Mouse (Mus musculus) kidney, adult 9 months (tissue): ENCODE results near the gene Ddx54.

Experiments
- DNase-seq: peaks from one replicate; pipeline ENCODE4 v3.0.0; 2022

Ddx54 gene

DNA sequence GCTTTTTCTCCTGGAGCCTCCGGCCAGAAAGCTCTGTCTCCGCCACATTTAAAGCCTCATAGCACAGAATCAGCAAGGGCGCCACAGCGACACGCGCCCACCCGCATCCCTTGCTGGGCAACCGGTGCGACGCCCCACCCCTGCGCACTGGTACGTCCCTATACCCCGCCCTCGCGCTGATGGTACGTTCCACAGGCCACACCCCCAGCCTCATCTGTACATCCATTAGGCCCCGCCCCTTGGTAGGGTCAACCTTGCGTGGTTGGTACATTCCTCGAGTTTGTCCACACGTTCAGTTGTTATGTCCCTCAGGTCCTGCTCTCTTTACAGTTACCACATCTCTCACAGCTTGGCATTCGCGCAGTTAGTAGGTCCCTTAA, at the start of gene Ddx54, which contains the start of gene Rita1:
Gene Ddx54 (plus strand): TSS at position 298 of the 380 bp plus-strand sequence.
Gene Rita1 (minus strand): TSS at position 148 of the 380 bp plus-strand sequence.
- DNase-seq: peak; percentile 99

DNA sequence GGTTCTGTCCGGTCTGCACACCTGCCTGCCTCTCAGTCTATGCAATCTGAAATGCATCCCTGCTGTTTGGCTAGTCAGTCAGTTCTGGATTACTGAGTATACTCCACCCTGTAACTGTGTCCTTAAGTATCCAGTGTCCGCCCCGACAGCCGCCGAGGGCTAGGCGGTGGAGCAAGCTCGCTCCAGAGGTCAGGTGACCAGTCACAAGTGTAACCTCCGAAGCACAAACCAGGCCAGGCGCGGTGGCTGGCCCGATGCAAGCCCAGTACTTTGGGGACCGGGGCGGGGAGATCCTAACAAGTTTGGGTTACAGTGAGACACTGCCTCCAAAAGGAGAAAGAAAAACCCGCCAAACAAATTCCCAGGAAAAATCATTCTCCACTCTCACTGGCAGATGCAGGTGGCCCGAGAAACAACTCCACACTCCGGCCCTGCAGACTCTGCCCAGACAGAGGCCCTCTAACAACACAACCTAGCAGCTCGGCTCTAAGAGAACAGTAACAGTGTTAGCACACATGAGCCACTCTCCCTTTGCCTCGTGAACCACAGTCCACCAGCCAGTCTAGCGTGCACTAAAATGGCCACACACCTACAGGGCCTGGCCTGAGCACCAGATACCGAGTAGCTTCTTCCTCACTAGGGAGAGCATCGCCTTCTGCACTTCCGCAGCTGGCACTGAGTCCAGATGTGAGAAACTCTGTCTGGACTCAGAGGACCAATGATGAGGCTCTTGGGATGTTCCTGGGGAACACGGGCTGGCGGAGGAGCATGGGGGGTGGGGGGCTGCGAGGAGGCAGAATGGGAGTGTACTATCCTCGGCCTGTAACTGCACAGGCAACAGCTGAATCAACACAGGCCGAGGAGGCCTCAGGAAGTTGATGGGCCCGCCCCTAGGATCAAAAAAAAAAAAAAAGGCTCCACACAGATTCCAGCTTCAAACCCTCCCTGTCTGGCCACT, 49.3 kb upstream of the Ddx54 start:
- DNase-seq: peak; percentile 90

DNA sequence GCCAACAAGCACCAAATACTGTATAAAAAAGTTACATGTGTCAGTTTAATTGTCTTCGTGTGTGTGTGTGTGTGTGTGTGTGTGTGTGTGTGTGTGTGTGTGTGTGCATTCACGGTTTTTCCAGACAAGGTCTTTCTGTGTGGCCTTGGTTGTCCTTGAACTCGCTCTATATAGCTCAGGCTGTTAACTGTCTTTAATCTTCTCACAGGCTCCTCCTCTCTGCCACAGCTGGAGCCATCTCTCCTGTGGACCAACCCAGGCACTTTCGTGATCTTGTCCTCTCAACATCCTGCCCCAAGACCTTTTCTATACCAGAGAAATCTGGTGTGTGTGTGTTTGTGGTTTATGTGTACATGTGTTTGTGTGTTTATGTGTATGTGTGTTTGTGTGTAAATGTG, 48.6 kb upstream of the Ddx54 start:
- DNase-seq: no peak

DNA sequence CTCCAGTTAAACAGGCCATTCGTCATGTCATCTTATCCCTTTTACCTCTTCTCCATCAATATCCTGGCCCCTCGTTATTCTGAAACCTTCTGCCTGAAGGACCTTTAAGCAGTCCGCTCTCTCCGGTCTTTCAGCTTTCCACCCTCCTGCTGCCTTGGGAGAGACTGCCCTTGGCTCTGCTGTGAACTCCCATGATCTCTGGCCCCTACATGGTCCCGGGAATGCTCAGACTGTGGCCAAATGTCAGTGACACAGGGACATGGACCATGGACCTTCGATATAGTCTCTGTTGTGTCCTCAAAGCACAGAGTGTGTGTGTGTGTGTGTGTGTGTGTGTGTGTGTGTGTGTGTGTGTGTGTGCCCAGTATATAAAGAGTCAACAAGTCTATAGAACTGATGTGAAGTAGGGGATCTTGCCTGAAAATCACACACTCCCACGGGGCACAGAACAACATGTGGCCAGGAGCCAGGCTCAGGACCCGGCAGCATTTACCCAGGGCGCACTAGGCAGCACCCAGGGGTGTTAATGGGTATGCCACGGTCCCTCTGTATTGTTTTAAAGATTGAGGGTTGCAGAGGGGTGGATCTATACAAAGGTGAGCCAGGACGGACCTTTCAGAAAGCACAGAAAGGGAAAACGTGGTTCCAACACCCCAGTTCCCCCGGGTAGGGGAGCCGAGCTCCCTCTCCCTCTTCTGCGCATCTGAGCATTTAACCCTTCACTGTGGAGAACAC, 47.2 kb upstream of the Ddx54 start:
- peak; percentile 58 for DNase-seq

DNA sequence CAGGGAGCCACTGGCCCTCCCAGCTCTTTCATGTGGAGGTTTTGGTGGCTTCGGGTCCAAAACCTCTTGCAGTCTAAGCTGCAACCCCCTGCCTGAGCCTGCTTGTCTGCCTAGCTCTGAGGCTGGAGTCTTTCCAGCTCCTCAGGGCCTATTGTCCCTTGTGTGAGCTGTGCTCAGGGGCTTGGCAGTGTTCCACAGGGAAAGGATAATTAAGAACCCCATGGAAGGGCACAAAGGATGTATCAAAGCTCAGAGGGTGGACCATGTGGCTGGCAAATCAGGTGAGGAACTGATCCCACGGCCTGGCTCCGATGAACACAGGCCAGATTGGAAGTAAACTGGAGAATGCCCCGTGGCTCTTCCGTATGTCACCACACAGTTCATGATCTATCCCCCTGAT, 46.4 kb upstream of the Ddx54 start:
- DNase-seq: peak; percentile 84

DNA sequence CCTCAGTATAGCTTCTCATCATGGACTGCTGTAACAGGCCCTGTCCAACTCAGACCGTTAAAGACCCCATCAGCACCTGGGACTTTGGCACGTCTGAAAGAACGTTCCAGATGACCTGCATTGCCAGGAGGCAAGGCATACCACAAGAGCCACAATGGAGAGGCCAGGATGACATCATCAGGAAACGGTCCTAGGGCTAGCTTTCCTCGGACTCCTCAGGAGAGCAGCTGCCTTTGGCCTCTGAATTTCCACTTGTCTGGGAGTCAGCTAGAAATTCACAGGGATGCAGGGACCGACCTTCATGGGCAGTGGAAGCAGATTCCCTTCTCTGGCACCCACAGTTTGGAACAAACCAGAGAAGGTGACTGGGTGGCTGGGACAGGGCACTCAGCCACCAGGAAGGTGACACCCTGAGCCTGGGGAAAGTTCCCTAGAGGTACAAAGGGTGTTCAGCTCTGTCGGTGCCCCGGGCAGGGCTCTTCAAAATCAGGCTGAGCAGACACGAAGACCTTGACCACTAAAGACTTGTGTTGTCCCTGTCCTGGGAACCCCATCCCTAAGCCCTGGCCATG, 45.8 kb upstream of the Ddx54 start:
- DNase-seq: peak; percentile 71

DNA sequence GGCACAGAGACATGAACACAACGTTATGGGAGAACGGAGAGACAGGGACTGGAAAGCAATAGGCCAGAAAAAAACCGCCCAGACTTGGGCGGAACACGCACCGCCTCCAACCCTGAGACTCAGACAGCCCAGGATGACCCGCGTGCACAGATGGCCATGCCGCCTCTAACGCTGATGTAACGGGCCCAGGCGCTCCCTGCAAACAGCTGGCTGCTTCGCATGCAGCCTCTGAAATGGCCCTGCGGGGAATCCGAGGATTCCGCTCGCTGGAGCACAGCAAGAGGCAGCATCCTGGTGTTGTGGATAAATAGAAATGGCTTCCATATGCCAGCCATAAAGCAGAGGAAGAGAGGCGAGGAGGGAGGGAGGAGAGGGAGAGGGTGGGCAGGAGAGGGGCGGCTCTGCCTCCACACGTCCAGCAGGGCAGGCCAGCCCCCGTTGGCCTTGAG, 45.3 kb upstream of the Ddx54 start:
- DNase-seq: peak; percentile 62

DNA sequence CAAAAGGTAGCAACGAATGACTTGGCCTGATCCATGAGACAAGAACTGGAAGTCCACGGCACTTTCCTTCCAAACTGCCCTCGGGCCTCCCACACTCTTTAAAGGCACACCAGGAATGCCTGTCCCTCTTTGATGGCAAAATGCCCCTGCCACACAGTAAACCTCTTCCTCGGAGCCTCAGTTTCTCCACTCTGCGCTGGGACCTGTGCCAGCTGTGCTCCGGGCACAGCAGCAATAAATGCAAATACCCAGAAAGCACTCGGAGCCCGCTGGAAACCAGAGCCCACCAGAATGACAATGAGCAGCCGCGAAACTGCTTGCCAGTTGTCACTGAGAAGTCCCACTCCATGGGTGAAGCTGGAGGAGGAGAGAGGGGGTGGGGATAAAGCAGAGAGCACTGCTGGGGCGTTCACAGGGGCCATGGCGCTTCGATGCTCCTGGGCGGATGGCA, 44.8 kb upstream of the Ddx54 start:
- DNase-seq: no peak

DNA sequence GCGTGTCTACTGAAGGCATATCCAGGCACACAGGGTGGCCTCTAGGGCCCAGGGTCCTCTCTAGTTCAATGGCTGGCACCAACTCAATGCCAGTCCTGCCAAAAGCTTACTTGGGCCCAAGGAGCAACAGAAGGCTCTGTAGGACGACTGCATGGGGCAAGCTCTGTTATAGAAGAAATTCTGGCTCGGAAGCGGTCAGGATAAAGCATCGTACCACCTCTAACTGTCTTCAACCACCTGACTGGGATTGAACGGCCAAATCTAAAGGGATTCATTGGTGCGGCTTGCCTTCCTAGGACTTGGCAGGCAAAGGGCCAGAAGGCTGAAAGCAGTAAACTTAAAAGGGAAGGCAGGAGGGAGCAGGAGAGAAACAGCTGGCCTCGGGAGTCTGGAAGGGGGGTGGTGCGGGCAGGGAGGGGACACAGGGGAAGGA, 44.2 kb upstream of the Ddx54 start:
- DNase-seq: peak; percentile 57

DNA sequence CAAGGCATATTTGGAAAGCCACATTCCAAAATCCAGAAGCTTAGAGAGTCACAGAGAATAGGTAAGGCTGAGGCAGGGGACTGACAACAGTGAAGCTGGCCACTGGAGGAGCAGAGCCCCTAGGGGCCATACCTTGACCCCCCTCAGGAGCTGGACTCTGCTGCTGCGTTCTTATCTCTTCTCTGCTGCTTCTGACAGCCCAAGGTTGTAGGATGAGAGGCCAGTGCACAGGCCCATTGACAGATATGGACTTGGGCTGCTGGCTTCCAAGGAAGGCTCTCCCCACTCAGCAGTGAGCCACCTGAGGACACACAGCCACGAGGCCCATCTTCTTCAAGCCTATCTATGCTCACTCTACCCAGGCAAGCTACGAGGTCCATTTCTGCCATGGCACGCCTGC, 43.6 kb upstream of the Ddx54 start:
- DNase-seq: no peak

DNA sequence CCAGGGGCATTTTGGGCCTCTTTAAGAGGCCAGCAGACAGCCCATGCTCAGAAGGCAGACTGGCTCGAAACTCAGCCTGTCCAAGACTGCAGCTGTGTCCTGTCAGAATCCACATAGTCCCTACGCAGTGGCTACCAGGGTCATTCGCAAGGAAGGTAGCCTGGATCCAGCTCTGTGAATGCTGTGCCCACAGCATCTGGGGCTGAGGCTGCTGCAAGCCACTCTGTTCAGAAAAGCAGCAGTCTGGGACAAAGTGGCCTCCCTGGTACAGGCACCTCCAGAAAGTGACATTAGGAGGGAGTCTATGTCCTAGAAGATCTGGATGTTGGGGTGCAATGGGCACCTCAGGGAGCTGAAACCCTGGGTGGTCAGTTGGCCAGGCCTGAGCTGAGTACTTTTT, 42.7 kb upstream of the Ddx54 start:
- DNase-seq: no peak

DNA sequence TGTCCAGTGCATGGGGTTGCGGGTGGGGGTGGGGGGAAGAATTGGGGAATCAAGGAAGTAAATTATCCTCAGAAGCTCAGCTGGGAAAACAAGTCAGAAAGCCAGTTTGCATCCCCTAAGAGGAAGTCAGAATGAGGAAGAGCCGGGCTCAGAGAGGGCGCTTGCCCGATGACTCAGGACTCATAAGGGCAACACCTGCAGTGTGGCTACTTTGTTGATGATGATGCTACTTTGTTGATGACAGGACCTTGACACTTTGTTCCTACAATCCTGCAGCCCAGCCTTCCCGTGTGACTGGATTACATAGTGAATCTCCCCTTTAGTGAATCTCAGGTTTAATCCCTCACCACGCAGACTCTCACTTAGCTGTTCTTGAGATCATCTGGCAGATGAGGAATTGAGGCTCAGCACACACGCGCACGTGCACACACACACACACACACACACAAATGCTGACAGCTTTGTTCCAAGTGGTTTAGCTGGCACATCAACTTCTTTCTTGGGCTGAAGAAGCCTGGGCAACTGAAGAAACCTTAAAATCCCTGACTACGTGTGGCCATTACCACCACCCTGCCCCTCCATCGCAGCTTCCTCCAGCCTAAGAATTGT, 42.1 kb upstream of the Ddx54 start:
- DNase-seq: peak; percentile 25

DNA sequence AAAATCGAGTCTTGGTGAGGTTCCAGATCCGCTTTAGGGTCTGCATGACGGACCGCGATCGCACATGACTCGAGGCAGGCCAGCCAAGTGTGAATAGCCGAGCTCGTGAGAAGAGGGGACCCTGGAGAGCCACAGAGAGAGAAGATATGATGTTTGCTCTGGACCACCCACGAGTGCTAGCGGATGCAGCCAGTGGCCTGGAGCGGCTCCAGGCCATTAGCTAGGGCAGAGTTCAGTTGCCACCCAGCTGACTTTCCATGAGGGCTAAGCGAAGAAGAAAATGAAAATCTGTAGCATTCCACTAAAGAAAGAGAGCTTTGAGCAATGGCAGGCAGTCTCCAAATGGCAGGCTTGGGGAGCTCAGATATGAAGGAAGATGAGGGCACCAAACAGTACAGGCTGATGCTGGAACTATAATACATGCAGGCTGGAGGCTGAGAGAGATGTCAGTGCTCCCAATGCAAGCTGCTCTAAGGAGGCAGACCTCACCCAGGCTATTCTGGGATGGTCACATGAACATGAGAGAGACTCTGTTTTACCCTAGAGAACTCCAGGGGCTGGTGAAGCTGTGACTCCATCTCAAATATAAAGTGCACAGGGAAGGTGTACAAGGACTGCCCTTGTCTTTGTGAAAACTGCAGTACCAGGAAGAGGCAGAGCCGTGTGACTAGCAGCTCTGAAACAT, 41.3 kb upstream of the Ddx54 start:
- DNase-seq: peak; percentile 71

DNA sequence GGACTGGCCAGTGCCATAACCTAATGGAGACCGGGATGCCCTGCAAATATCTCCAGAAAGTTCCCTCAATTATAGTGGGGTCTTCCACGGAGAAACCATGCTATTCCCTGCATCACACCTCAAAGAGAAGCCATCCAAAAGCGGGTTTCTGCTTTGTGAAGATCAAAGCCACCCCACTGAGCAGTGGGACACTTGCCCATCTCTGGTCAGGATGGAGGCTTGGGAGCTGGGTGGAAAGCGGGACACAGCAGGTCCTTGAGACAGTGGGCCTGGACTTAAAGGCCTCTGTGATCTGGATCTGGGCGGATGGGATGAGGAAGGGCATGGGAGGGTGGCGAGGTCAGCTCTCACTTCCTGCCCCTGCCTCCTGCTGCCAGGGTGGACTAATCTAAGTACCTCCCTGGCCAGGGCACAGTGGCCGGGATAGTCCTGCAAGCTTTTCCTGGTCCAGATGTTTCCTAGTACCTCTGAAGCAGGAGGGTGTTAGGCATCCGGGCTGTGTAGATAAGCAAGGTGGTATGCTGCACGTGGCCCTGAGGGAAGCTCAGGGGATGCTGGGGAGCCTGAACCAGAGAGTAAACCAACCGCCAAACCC, 38.0 kb upstream of the Ddx54 start:
- no peak for DNase-seq

DNA sequence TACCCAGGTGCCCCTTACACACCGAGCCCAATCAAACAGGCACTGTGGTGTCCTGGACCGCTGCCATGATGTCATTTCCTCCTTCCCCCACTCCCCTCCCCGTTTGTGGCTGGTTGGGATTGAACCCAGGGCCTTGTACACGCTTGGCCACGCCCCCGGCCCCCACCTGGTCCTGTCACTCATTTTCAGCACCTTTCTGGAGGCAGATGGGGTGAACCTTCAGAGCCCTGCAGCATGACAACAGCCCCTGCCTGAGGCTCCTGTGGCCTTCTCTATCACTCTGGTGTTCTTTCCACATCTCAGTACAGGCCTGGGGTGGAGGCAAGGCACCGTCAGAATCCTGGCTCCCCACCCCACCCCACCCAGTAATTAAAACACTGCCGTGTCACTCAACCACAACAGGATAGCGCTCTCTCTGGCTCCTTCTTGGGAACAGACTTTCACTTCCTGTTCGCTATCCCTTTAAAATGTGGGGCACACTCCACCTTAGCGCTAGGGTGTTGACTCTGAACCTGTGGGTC, 35.7 kb upstream of the Ddx54 start:
- DNase-seq: peak; percentile 24

DNA sequence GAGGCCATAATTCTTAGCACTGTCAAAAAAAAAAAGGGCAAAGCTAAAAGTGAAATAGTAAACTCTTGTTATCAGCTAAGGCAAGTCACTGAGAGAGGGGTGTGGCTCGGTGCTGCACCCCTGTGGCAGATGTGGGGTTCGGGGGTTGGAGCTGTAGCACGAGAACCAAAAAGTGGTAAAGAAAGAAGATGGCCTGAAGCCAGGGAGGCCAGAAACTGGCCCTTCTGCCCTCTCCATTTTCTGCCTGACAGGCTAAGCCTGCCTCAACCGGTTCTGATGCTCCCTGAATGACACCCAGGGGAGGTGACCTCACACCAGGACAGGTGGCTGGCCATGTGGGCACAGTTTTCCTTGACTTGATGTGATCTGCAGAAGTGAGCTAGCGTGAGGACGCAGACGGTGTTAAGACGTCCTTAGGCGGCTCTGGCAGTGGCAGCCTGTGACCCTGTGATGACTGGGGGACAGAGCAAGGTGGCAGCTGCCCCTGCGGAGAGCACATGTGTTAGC, 34.6 kb upstream of the Ddx54 start:
- peak; percentile 74 for DNase-seq

DNA sequence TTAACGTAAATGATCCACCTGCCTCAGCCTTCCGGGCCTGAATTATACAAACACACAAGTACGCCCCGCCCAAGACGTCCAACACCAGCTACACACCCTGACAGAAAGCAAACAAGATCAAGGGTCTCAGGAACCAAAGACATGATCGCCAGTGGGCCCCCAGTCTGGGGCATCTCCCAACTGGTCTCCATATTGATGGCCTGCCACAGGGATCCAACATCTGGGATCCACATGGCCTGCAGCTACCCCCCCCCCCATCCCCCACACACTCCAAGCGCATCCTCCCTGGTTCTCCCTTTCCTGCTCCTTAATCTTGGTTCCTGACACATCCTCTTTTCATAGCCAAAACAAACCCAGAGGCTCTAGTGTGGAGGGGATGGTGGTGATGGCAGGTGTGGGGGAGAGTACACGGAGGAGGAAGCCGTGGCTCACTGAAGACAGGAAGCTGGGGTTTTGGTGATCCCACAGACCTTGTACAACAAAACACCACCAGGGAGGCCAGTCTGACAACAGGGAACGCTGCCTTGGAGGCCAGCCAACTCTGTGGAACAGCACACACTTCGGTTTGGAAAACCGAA, 33.9 kb upstream of the Ddx54 start:
- DNase-seq: peak; percentile 71

DNA sequence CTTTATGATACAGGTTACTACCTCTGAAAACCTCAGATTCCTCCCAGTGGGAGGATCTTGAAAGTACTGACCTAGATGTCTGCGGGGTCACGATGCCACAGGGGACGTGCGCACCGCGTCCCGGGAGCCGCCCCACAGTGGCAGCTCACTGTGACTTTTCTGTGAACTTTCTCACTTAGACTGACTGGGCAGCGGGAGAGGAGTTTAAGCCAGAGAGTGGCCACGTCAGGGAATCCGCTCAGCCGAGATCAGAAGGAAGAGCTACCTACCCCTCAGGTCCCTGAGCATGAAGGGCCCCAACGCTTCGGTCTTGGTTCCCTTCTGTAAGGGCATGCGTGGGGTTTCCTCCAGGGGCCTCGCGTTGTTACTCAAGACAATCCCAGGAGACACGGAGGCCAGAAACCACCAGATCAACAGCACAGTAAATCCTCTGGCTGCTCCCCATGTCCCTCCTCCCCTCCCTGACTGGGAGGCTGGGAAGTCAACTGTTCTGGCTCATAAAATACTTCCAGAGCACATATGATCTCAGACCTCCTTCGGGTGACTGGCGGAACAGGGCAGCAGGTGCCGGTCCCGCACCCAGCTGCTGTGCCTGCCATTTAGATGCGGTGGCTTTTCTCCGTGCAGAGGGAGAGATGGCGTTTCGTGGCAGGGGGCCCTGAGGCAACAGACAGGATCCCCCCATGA, 33.2 kb upstream of the Ddx54 start:
- peak; percentile 77 for DNase-seq

DNA sequence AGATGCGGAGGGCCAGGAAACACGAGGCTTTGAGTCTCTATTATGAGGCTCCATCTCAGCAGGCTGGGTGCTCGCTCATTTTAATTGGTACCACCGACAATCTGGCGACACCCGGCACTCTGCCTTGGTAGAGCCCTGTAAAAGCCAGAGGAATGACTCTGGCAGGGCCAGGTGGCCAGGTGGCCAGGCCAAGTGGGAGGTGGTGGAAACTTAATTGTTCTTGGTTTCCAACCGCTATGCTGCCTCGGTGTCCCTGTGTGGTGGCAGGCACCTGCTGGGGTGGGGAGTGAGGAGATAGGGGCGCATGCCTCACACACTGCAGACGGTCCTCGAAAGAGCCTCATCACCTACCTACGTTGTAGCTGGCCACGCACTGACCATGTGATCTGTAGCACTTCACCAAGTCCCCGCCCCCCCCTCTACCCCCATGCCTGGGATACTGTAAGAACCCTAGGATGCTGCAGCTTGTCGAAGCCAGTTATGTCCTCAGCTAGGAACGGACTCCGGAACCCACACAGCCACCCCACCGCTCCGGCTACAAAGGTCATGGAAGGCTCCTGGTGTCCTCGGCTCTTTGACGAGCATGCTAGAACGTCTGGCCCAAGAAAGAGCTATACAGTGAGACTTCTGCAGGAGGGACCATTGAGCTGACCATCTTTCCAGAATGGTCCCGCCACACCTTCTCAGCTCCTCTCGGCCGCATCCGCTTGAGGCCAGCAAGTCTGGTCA, 32.5 kb upstream of the Ddx54 start:
- peak; percentile 55 for DNase-seq

DNA sequence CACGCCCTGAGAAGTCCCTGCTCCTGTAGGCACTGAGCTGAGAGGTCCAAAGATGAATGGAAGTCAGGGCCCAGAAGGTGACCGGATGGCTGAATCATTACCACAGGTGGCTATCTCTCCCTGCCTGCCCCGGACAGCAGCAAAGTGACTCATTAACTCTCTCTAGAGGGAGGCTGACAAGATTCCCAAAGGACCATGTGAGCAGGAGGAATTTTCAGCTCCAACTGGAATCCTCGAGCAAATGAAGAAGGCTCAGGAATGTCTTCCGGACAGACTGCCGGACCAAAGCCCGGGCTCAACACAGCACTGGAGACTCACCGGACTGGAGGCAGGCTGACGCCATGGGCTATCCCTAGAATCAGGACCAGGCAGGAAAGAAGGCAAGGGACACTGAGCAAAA, 30.5 kb upstream of the Ddx54 start:
- peak; percentile 91 for DNase-seq
